Mouse (Mus musculus) heart, embryonic 15.5 days (tissue): ENCODE results near the gene Gm904. TPM values are rescaled to one million over a fixed set of nuclear protein-coding genes. Genes with fewer than 3 reads are reported as not detected.
"Not testable (repeated sequence)": the region's sequence is repeated elsewhere in the genome, so short reads cannot be mapped to it uniquely, and the experiment has no call there.

ENCODE experiments used
- ATAC-seq: fragments of 200-750 bp; cut with Nextera tagmentation; replicated peaks from 2 replicates; pipeline ENCODE4 v1.8.0; 2017; ENCODE audit warnings: low read depth, moderate TSS enrichment; ENCODE audit not compliant: insufficient number of reproducible peaks, insufficient read depth, low FRiP score
- H3K27ac ChIP-seq: fragments of 300-500 bp; sonication (generic); 2 replicates; pipeline ENCODE4 v1.5.1; 2015; ENCODE audit warnings: mild to moderate bottlenecking, inconsistent platforms
- H3K27me3 ChIP-seq: fragments of 300-500 bp; sonication (generic); 2 replicates; pipeline ENCODE4 v1.6.1; 2015; ENCODE audit warnings: inconsistent platforms
- H3K36me3 ChIP-seq: fragments of 300-500 bp; sonication (generic); 2 replicates; pipeline ENCODE4 v1.6.1; 2015; ENCODE audit warnings: mild to moderate bottlenecking, inconsistent platforms
- H3K4me1 ChIP-seq: fragments of 300-500 bp; sonication (generic); replicated peaks from 2 replicates; pipeline ENCODE4 v1.6.1; 2015; ENCODE audit warnings: inconsistent platforms
- H3K4me2 ChIP-seq: fragments of 300-500 bp; sonication (generic); 2 replicates; pipeline ENCODE4 v1.6.1; 2015; ENCODE audit warnings: inconsistent platforms, mild to moderate bottlenecking, moderate library complexity
- H3K4me3 ChIP-seq: fragments of 300-500 bp; sonication (generic); 2 replicates; pipeline ENCODE4 v1.5.1; 2015; ENCODE audit warnings: mild to moderate bottlenecking, inconsistent platforms
- H3K9ac ChIP-seq: fragments of 300-500 bp; sonication (generic); 2 replicates; pipeline ENCODE4 v1.6.1; 2015; ENCODE audit warnings: mild to moderate bottlenecking, inconsistent platforms
- H3K9me3 ChIP-seq: fragments of 300-500 bp; sonication (generic); replicated peaks from 2 replicates; pipeline ENCODE4 v1.6.1; 2016; ENCODE audit warnings: inconsistent platforms
- WGBS: fragments of 180-500 bp; shearing (Covaris S2); methylation state at CpG from one replicate; pipeline ENCODE4 v1.1.7; 2015; ENCODE audit warnings: mixed read lengths; 5-methylcytosine and 5-hydroxymethylcytosine counted together
- microRNA-seq: library from miRNA; unstranded; fragments of <30 nt; microRNA quantifications from one replicate; pipeline ENCODE4, GENCODE M21; 2016
- polyA plus RNA-seq: library from polyadenylated mRNA; unstranded; fragments of >200 nt; fragmentation: Nextera tagmentation; extraction: Ambion mirVana; gene quantifications from 2 replicates; pipeline ENCODE4 v1.2.1, GENCODE M21; 2015

The Gm904 gene
- polyA plus RNA-seq = not detected in 2 replicates

GRCm38 (mm10) chr13:50642928-50643327, at the start of gene Gm904:
Gene Gm904 (plus strand): TSS chr13:50643228.
- not testable (repeated sequence) for H3K36me3 ChIP-seq, ATAC-seq, H3K27ac ChIP-seq, H3K4me3 ChIP-seq, H3K9ac ChIP-seq, H3K4me2 ChIP-seq, H3K9me3 ChIP-seq, H3K4me1 ChIP-seq, H3K27me3 ChIP-seq

GRCm38 (mm10) chr13:50648771-50649170, 5.7 kb downstream of the Gm904 start:
- H3K27me3 ChIP-seq, ATAC-seq, H3K4me3 ChIP-seq, H3K36me3 ChIP-seq, H3K9me3 ChIP-seq, H3K4me1 ChIP-seq, H3K9ac ChIP-seq, H3K4me2 ChIP-seq, H3K27ac ChIP-seq: not testable (repeated sequence)
- 59% methylated on average over 2 of the region's 2 CpGs for WGBS

Small RNA genes lying within 50 kb of the gene (microRNA-seq; reads per million reads assigned to microRNA genes)
- gene Gm23952 (not detected), gene Mir683-2 (not detected)

Other genes with a start within 250 kb of the Gm904 start
- 18.5 and 21.9 TPM in 2 replicates for gene Fbxw17, start 225.4 kb upstream of the Gm904 start, polyA plus RNA-seq
- gene Gm47429, start 199.3 kb upstream of the Gm904 start, polyA plus RNA-seq = not detected in 2 replicates
- gene Nutm2, start 175.9 kb upstream of the Gm904 start, polyA plus RNA-seq = not detected in 2 replicates
- not detected in 2 replicates for gene Gm8765, start 55.1 kb downstream of the Gm904 start, polyA plus RNA-seq